Mouse (Mus musculus): ENCODE measurements around the gene Mx1. TPM values are rescaled to one million over a fixed set of nuclear protein-coding genes. Genes with fewer than 3 reads are reported as not detected.

Gene Mx1
- polyA plus RNA-seq, 1 experiment from 2014 or later, result 0.21 TPM

DNA sequence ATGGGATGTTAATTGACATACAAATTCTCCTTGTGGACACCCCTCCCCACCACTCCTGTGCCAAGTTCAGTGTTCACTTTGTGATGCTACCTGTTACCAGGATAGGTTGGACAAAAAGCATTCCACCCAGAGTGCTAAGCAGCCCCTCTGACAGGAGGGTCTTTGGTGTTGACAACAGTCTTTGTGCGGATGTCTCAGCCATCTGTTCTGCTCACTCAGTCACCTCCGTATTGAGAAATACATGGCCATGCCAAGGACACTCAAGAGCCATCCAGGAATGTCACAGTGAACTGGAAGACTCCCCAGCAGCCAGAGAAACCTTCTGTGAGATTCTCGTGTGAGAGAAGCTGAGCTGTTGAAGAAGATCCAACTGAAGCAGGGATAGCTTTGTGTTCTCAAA, 24.5 kb downstream of the Mx1 start:
- no peak overlapping the region for H3K27ac ChIP-seq
- no peaks in the 10 kb centered on the region for H3K36me3 ChIP-seq
- ATAC-seq (ENCODE audit: low FRiP score), result no peak
- no peaks in the 10 kb centered on the region for H3K27me3 ChIP-seq
- no peak overlapping the region for H3K9ac ChIP-seq
- H3K4me3 ChIP-seq, result no peak overlapping the region
- no peak overlapping the region for H3K4me2 ChIP-seq (replicated peaks)
- no peaks in the 10 kb centered on the region for H3K4me1 ChIP-seq
- 69% methylated on average over 3 of the region's 3 CpGs for WGBS
- H3K9me3 ChIP-seq (replicated peaks), result no peaks in the 10 kb centered on the region

DNA sequence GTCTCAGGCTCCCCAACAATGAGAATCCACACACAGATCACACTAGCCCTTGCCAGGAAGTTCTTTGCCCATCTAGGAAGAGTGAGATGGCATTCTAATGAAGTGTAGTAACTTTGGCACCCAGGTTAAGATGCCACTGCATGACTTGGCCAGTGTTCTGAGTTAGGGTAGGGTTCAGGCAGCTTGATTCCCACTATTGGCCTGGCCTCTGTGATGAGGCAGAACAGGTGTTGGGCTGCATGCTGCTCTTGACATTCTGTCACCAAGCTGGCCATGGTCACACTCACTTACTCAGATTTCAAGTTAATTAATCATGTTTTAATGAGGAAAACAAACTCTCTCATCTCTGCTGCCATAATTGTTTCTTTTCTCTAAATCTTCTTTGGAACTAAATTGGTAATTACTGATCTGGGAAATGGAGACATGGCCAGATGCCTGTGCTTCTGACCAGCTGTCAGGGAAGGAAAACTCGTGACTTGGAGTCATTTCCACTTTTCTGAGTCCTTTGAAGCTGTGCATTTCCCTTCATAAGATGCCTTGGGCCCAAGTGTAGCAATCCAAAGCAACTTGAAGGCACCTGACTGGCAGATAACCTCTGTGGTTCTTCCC, 25.2 kb downstream of the Mx1 start:
- 67% methylated on average over 1 of the region's 1 CpGs for WGBS
- no peak for ATAC-seq (ENCODE audit: low FRiP score)
- H3K4me3 ChIP-seq, result no peak overlapping the region
- no peaks in the 10 kb centered on the region for H3K27me3 ChIP-seq
- no peaks in the 10 kb centered on the region for H3K4me1 ChIP-seq
- H3K36me3 ChIP-seq, result no peaks in the 10 kb centered on the region
- H3K9ac ChIP-seq, result no peak overlapping the region
- H3K4me2 ChIP-seq (replicated peaks), result no peak overlapping the region
- no peak overlapping the region for H3K27ac ChIP-seq
- H3K9me3 ChIP-seq (replicated peaks), result no peaks in the 10 kb centered on the region

DNA sequence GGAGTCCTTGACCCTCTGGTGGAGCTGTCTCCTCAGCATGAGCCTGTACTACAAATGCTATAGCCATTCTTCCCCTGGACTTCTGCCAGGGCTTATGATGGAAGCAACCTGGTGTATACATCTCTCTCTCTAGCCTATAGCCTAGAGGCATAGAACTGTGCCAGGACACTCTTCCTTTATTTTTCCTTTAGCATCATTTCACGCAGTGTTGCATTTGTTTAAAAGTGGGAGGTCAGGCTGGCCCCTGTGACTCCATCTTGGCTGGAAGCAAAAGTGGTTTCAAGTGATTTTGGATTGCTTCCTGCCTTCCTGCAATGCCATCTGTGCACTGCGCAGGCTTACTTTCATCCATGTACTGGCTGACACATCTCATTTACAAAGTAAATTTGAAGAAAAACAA, 28.5 kb downstream of the Mx1 start:
- ATAC-seq (ENCODE audit: low FRiP score), result no peak
- H3K27me3 ChIP-seq, result no peaks in the 10 kb centered on the region
- no peak overlapping the region for H3K9ac ChIP-seq
- no peak overlapping the region for H3K4me2 ChIP-seq (replicated peaks)
- WGBS, result 94% methylated on average over 2 of the region's 2 CpGs
- H3K36me3 ChIP-seq, result no peaks in the 10 kb centered on the region
- H3K9me3 ChIP-seq (replicated peaks), result no peaks in the 10 kb centered on the region
- no peaks in the 10 kb centered on the region for H3K4me1 ChIP-seq
- no peak overlapping the region for H3K4me3 ChIP-seq
- no peak overlapping the region for H3K27ac ChIP-seq

DNA sequence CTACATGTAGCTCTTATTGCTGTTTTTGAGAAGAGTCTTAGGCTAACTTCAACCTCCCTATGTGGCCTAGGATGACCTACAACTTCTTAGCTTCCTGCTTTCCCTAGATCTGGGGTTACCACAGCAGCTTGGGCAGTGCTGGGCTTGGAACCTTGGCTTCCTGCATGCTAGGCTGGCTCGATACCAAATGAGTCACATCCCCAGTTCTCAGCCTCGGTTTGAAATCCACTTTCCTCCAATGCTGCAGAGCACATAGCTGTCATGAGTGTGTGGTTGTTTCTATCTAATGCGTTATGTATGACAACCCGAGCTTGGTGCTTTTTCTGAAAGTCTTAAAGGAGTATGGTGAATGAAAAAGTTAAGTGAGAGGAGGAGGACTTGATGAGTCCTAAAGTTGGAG, 31.4 kb downstream of the Mx1 start:
- no peak for ATAC-seq (ENCODE audit: low FRiP score)
- H3K9me3 ChIP-seq (replicated peaks), result no peaks in the 10 kb centered on the region
- no peak overlapping the region for H3K4me3 ChIP-seq
- no peak overlapping the region for H3K9ac ChIP-seq
- H3K27me3 ChIP-seq, result no peaks in the 10 kb centered on the region
- H3K4me2 ChIP-seq (replicated peaks), result no peak overlapping the region
- H3K36me3 ChIP-seq, result no peaks in the 10 kb centered on the region
- no peaks in the 10 kb centered on the region for H3K4me1 ChIP-seq
- 79% methylated on average over 4 of the region's 4 CpGs for WGBS
- H3K27ac ChIP-seq, result no peak overlapping the region

DNA sequence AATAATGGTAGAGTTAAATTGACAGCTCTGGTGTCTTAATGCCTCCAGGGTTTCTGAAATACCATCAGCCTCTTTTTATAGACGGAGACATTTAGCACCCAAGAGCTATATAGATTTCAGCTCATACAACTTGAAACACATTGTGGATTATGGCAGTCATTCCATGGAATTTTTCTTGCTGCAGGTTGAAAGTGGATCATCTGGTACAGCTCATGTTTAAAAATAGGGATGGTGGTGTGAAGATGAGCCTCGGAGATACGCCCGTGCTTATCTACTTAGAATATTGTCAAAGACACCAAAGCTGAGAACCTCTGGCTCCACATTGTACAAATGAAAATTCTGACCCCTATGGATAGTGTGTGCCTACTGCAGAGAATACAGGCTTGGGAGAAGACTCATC, 32.6 kb downstream of the Mx1 start:
- H3K36me3 ChIP-seq, result no peaks in the 10 kb centered on the region
- no peak overlapping the region for H3K4me3 ChIP-seq
- no peak overlapping the region for H3K27ac ChIP-seq
- no peak overlapping the region for H3K9ac ChIP-seq
- no peaks in the 10 kb centered on the region for H3K9me3 ChIP-seq (replicated peaks)
- H3K4me1 ChIP-seq, result no peaks in the 10 kb centered on the region
- WGBS, result 92% methylated on average over 4 of the region's 4 CpGs
- ATAC-seq (ENCODE audit: low FRiP score), result no peak
- H3K4me2 ChIP-seq (replicated peaks), result no peak overlapping the region
- no peaks in the 10 kb centered on the region for H3K27me3 ChIP-seq

DNA sequence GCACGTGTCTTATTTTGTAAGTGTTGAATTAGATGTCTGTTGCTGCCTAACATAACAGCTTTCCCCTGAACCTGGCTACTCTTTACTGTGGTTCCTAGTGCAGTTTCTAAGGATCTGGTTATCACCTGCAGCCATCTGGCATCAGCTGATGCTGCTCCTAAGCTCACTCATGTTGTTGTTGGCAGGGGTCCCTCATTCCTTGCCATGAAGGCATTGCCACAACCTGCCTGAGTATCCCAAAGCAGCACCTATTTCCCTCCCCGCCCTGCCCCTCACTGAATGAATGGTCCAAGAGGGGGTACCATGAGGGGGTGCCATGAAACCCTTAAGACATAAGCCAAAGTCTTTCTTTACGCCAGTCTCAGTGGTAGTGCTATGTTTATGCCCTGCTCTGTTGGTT, 34.7 kb downstream of the Mx1 start:
- no peak overlapping the region for H3K27ac ChIP-seq
- no peaks in the 10 kb centered on the region for H3K27me3 ChIP-seq
- H3K9ac ChIP-seq, result no peak overlapping the region
- no peak for ATAC-seq (ENCODE audit: low FRiP score)
- no peak overlapping the region for H3K4me2 ChIP-seq (replicated peaks)
- no peak overlapping the region for H3K4me3 ChIP-seq
- no peaks in the 10 kb centered on the region for H3K4me1 ChIP-seq
- no peaks in the 10 kb centered on the region for H3K36me3 ChIP-seq
- no peaks in the 10 kb centered on the region for H3K9me3 ChIP-seq (replicated peaks)
- WGBS, result 80% methylated on average over 3 of the region's 3 CpGs

DNA sequence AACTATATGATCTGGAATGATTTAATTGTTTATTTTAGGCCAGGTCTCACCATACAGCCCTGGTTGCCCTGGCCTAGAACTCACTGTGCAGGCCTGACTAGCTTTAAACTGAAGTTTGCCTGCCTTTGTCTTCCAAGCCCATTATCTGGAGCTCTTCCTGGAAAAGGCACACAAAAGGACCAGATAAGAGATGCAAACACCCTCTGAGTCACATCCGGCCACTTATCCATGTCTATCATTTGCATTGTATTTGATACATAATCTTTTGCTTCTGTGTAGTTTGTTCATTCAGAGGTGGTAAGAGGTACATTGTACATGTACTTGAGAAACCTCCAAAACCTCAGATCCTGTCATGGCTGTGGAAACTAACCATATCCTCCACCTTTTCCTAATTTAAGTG, 39.1 kb downstream of the Mx1 start:
- Histone ChIP-seq H3K4me1 (no peaks in the 10 kb centered on the region), H3K27ac (no peak overlapping the region), H3K36me3 (no peaks in the 10 kb centered on the region), H3K27me3 (no peaks in the 10 kb centered on the region), H3K4me3 (no peak overlapping the region), H3K9ac (no peak overlapping the region), H3K4me2 (replicated peaks) (no peak overlapping the region), H3K9me3 (replicated peaks) (no peaks in the 10 kb centered on the region)
- ATAC-seq (ENCODE audit: low FRiP score), result no peak
- WGBS, result 59% methylated on average over 1 of the region's 1 CpGs

DNA sequence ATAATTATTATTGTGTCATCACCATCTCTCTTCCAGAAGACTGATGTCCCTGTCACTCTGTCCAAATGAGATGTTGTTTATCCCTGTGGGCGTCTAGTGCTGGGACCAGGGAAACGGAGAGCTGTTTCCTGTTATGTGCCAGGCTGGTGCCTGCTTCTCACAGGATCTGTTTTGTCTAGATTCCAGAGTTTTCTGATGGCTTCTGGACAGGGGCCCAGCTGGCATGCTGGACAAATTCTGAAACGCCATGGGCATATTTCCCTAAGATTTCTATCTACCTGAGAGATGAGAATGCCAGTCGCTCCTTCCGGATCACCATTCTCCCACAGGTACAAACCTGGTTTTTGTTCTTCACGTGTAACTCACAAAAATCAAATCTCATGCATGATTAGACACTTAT, 41.0 kb downstream of the Mx1 start:
- ATAC-seq (ENCODE audit: low FRiP score), result no peak
- no peak overlapping the region for H3K27ac ChIP-seq
- H3K9me3 ChIP-seq (replicated peaks), result no peaks in the 10 kb centered on the region
- no peak overlapping the region for H3K9ac ChIP-seq
- no peaks in the 10 kb centered on the region for H3K36me3 ChIP-seq
- H3K4me3 ChIP-seq, result no peak overlapping the region
- H3K4me1 ChIP-seq, result no peaks in the 10 kb centered on the region
- no peaks in the 10 kb centered on the region for H3K27me3 ChIP-seq
- 82% methylated on average over 6 of the region's 6 CpGs for WGBS
- no peak overlapping the region for H3K4me2 ChIP-seq (replicated peaks)

DNA sequence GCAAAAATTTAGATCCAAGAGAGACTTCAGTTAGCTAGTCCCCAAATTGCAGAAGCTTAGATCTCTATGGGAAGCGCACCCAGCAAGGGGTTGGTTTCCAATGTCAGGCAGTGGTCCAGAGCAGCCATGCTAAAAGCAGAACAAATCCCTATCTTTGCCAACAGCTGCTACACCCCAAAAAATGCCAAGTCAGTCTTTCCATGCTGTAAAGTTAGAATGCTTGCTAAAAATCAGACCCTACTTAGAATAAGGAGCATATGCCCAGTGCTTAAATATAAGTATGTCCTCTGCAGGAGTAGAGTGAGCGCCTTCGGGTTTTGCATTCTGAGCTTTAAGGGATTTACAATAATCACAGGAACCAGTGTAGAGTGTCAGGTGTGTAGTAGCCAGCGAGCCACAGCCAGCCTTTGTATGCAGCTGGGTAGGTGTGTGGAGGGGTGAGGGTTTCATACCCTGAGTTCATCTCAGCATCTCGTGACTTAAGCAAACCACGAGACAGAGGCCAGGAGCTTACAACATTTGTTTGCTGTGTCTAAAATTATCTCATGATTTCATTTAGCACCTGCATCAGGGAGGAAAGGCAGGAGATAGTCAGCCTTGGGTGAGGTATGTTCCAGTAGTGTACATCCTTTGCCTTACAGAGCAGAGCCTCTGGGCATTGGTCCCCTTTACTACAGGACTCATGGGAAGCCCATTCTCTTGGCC, 43.8 kb downstream of the Mx1 start:
- H3K36me3 ChIP-seq, result no peaks in the 10 kb centered on the region
- H3K27me3 ChIP-seq, result no peaks in the 10 kb centered on the region
- no peak overlapping the region for H3K4me2 ChIP-seq (replicated peaks)
- H3K4me1 ChIP-seq, result no peaks in the 10 kb centered on the region
- 91% methylated on average over 6 of the region's 6 CpGs for WGBS
- H3K9me3 ChIP-seq (replicated peaks), result no peaks in the 10 kb centered on the region
- H3K4me3 ChIP-seq, result no peak overlapping the region
- no peak overlapping the region for H3K9ac ChIP-seq
- no peak overlapping the region for H3K27ac ChIP-seq
- no peak for ATAC-seq (ENCODE audit: low FRiP score)

DNA sequence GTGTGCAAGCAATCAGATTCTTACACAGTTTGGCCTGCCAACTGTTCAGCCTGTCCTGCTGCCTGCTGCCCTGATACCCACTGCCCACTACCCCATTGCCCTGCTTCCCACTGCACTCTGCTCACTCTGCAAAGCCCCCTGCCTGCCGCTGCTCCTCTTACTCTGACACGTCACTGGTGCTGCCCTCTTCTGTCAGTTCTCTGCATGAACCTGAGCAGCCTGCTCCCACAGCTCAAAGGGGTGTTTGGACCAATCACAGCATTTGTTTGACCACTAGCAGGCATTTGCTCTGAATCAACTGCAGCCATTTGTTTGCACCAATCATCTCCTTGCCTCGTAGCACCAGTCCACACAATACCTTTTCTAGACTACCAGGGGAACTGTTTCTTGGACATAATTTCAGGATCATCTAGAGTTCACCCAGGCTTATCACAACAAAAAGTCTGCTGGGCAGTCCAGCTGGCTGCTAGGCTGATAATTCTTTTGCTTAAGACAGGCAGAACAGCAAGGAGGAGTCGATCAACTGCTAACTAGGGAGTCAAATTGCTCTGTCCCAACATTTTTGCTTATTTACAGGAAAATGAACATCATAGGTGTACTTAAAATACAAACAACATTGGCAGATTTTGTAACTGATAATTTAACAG, 44.7 kb downstream of the Mx1 start:
- no peaks in the 10 kb centered on the region for H3K9me3 ChIP-seq (replicated peaks)
- H3K36me3 ChIP-seq, result no peaks in the 10 kb centered on the region
- 21% methylated on average over 4 of the region's 4 CpGs for WGBS
- H3K27me3 ChIP-seq, result no peaks in the 10 kb centered on the region
- no peak overlapping the region for H3K27ac ChIP-seq
- peak; percentile 69 for ATAC-seq (ENCODE audit: low FRiP score)
- no peaks in the 10 kb centered on the region for H3K4me1 ChIP-seq
- H3K4me3 ChIP-seq, result no peak overlapping the region
- H3K4me2 ChIP-seq (replicated peaks), result no peak overlapping the region
- H3K9ac ChIP-seq, result no peak overlapping the region

DNA sequence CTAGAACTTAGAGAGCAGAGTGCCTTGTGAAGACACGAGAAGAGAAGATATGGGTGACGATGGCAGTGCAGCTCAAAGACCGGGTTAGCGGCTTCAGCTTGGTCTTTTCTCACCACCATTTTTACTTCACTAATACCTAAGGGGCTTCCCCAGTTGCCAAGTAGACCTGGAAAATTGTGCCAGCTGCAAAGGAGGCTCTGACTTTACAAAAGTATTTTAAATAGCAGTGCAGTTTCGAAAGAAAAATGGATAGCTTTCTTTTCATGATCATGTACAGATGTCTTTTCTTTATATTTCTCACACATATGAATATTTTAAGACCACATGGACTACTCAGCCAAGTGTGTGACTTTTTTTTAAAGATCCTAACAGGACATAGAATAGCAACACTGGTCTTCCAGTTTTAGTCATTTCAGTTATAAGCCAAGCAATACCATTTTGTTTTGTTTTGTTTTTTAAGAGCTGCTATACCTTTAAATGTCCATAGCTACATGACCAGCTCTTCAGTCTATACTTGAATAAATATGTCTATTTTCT, 57.2 kb downstream of the Mx1 start:
- no peak for ATAC-seq (ENCODE audit: low FRiP score)
- WGBS, result 91% methylated on average over 5 of the region's 5 CpGs
- Histone ChIP-seq H3K4me2 (replicated peaks) (no peak overlapping the region), H3K4me3 (no peak overlapping the region), H3K36me3 (no peaks in the 10 kb centered on the region), H3K9ac (no peak overlapping the region), H3K9me3 (replicated peaks) (no peaks in the 10 kb centered on the region), H3K27ac (no peak overlapping the region), H3K4me1 (no peaks in the 10 kb centered on the region), H3K27me3 (no peaks in the 10 kb centered on the region)

DNA sequence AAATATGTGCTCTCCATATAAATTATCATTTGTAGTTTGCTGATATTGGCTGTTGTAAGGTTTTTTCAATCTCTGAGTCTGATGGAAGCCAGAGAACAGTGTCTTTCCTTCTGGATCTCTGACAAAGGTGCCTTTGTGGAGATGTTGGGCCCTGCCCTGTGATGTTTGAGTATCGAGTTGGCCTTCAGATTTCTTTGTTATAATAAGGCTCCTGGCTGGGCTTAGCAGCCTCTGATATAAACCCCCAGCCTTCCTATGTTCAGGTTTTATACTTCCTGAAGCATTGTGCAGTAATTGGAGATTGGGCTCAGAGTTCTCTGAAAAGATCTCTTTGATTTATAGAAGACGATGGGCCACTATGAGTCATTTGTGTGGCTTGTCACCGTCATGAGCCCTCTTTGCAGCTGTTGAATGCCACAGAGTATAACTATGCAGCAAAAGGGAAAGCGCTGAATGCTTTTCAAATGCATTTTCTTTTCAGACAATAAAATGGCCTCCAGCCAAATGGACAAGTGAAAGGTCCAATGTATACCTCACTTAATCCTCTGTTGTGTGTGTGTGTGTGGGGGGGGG, 60.4 kb downstream of the Mx1 start:
- Histone ChIP-seq H3K4me3 (no peak overlapping the region), H3K36me3 (no peaks in the 10 kb centered on the region), H3K4me1 (no peaks in the 10 kb centered on the region), H3K9me3 (replicated peaks) (no peaks in the 10 kb centered on the region), H3K4me2 (replicated peaks) (no peak overlapping the region), H3K9ac (no peak overlapping the region), H3K27me3 (no peaks in the 10 kb centered on the region), H3K27ac (no peak overlapping the region)
- 56% methylated on average over 4 of the region's 4 CpGs for WGBS
- ATAC-seq (ENCODE audit: low FRiP score), result no peak

Measured in hindbrain, embryonic 12.5 days (tissue).